Comparison of ENCODE assay signal across 10 mouse cellular contexts in genomic region chr10:126511511-126511910, GRCm38 (mm10).
DNase-seq lines count a peak whose midpoint lies in the region; ATAC-seq lines count a peak whose summit lies in the region.
"Had no signal": no experiment of that assay in that cellular context is flagged by ENCODE, and none has a peak within 500 bp of the region (broad histone marks: within the 10 kb centered on the region; RNA-seq: fewer than 3 reads in every experiment).

No protein-coding gene starts in this region.

- no peak overlapping the region for H3K9ac ChIP-seq in hindbrain, embryonic 13.5 days
- H3K9ac ChIP-seq: embryonic facial prominence, embryonic 13.5 days; limb, embryonic 13.5 days had no signal

- no peaks in the 10 kb centered on the region for H3K4me1 ChIP-seq in hindbrain, embryonic 13.5 days (replicated peaks)
- no peaks in the 10 kb centered on the region for H3K4me1 ChIP-seq in embryonic facial prominence, embryonic 10.5 days
- H3K4me1 ChIP-seq: embryonic facial prominence, embryonic 13.5 days; limb, embryonic 13.5 days had no signal

- 98% methylated on average over 10 of the region's 10 CpGs for WGBS in hindbrain, embryonic 13.5 days
- WGBS in embryonic facial prominence, embryonic 10.5 days, result 94% methylated on average over 10 of the region's 10 CpGs

- peak; percentile 85 to 91 for DNase-seq in CD8-positive naive resting alpha-beta T cell, adult 2 months (ENCODE audit: low read depth in 2 of 2, low spot score in 2 of 2)
- peak; percentile 100 for DNase-seq in adrenal gland, postnatal 4 days (ENCODE audit: low spot score in 2 of 2)
- peak; percentile 90 for DNase-seq in heart, adult 8-10 months (ENCODE audit: low spot score)
- DNase-seq in left cerebral cortex, adult 11 months (ENCODE audit: low spot score), result peak; percentile 91
- peak; percentile 96 to 97 for DNase-seq in right cerebral cortex, postnatal 10 days (ENCODE audit: low spot score in 2 of 2)
- no peak for DNase-seq in adipocyte (ENCODE audit: low spot score)
- no peak for DNase-seq in embryonic facial prominence, embryonic 10.5 days (ENCODE audit: low spot score)

- H3K36me3 ChIP-seq in hindbrain, embryonic 13.5 days, result no peaks in the 10 kb centered on the region
- H3K36me3 ChIP-seq in embryonic facial prominence, embryonic 10.5 days (replicated peaks), result no peaks in the 10 kb centered on the region
- H3K36me3 ChIP-seq: embryonic facial prominence, embryonic 13.5 days; limb, embryonic 13.5 days had no signal

- no peak overlapping the region for H3K27ac ChIP-seq in hindbrain, embryonic 13.5 days
- H3K27ac ChIP-seq in embryonic facial prominence, embryonic 10.5 days (replicated peaks), result no peak overlapping the region
- H3K27ac ChIP-seq: embryonic facial prominence, embryonic 13.5 days; limb, embryonic 13.5 days had no signal

- no peak overlapping the region for H3K4me2 ChIP-seq in hindbrain, embryonic 13.5 days
- H3K4me2 ChIP-seq: embryonic facial prominence, embryonic 13.5 days; limb, embryonic 13.5 days had no signal

- H3K4me3 ChIP-seq in hindbrain, embryonic 13.5 days, result no peak overlapping the region
- no peak overlapping the region for H3K4me3 ChIP-seq in embryonic facial prominence, embryonic 10.5 days
- H3K4me3 ChIP-seq: embryonic facial prominence, embryonic 13.5 days; limb, embryonic 13.5 days had no signal

- H3K9me3 ChIP-seq in hindbrain, embryonic 13.5 days, result no peaks in the 10 kb centered on the region
- no peaks in the 10 kb centered on the region for H3K9me3 ChIP-seq in embryonic facial prominence, embryonic 10.5 days
- H3K9me3 ChIP-seq: embryonic facial prominence, embryonic 13.5 days; limb, embryonic 13.5 days had no signal

- no peak for ATAC-seq in hindbrain, embryonic 13.5 days (ENCODE audit: low FRiP score)

- no peaks in the 10 kb centered on the region for H3K27me3 ChIP-seq in hindbrain, embryonic 13.5 days
- H3K27me3 ChIP-seq in embryonic facial prominence, embryonic 10.5 days (replicated peaks; ENCODE audit: low read depth, poor library complexity, severe bottlenecking), result no peaks in the 10 kb centered on the region
- H3K27me3 ChIP-seq: embryonic facial prominence, embryonic 13.5 days; limb, embryonic 13.5 days had no signal

Comparison
In these comparisons a context has a peak if more than half of its experiments do, and no peak if none do; other contexts are left out.
1. DNase-seq: peak in CD8-positive naive resting alpha-beta T cell, adult 2 months (2 of 2), adrenal gland, postnatal 4 days (2 of 2), heart, adult 8-10 months (single experiment), left cerebral cortex, adult 11 months (single experiment) and right cerebral cortex, postnatal 10 days (2 of 2); none in adipocyte (single experiment) and embryonic facial prominence, embryonic 10.5 days (single experiment).